Mouse (Mus musculus): ENCODE data around the gene Olfr316.

The Olfr316 gene

GRCm38 (mm10) chr11:58804393-58804792 is 51.9 kb downstream of the Olfr316 start:
- DNase-seq (ENCODE audit: low spot score): peak; percentile 45
